Mouse (Mus musculus) spleen, postnatal 14 days (tissue): ENCODE measurements around the gene Eea1.
A peak's percentile ranks its signal among the peaks of the same experiment; 100 is the strongest.

ENCODE experiments used
- DNase-seq, 2 experiments: peaks; one replicate each; pipeline ENCODE4 v3.0.0; 2021 to 2022; ENCODE audit warnings: low spot score in 2 of 2

Gene Eea1

GRCm38 (mm10) chr10:95949410-95949809 is 9.0 kb downstream of the Eea1 start:
- no peak for DNase-seq

- no peak for DNase-seq
These were observed 9.7 kb downstream of the Eea1 start for GRCm38 (mm10) chr10:95950194-95950593.

GRCm38 (mm10) chr10:95950797-95951196 is 10.3 kb downstream of the Eea1 start:
- no peak for DNase-seq

- no peak for DNase-seq
These were observed 10.9 kb downstream of the Eea1 start for GRCm38 (mm10) chr10:95951346-95951745.

- no peak for DNase-seq
These were observed 16.2 kb downstream of the Eea1 start for GRCm38 (mm10) chr10:95956629-95957028.

- DNase-seq = no peak
These were observed 17.1 kb downstream of the Eea1 start for GRCm38 (mm10) chr10:95957574-95957973.

GRCm38 (mm10) chr10:95964679-95965078 is 24.2 kb downstream of the Eea1 start:
- DNase-seq = no peak

GRCm38 (mm10) chr10:95969694-95970093 is 29.2 kb downstream of the Eea1 start:
- no peak for DNase-seq

GRCm38 (mm10) chr10:95970744-95971212 is 30.3 kb downstream of the Eea1 start:
- no peak for DNase-seq

GRCm38 (mm10) chr10:95971341-95971740 is 30.9 kb downstream of the Eea1 start:
- no peak for DNase-seq

GRCm38 (mm10) chr10:95971942-95972341 is 31.5 kb downstream of the Eea1 start:
- DNase-seq = no peak

GRCm38 (mm10) chr10:95974462-95974861 is 34.0 kb downstream of the Eea1 start:
- DNase-seq = no peak

- DNase-seq = no peak
These were observed 36.3 kb downstream of the Eea1 start for GRCm38 (mm10) chr10:95976798-95977197.

- DNase-seq = no peak
These were observed 49.3 kb downstream of the Eea1 start for GRCm38 (mm10) chr10:95989731-95990130.

- no peak for DNase-seq
These were observed 50.7 kb downstream of the Eea1 start for GRCm38 (mm10) chr10:95991176-95991575.

GRCm38 (mm10) chr10:96000904-96001303 is 60.5 kb downstream of the Eea1 start:
- DNase-seq = no peak

- DNase-seq = no peak
These were observed 75.3 kb downstream of the Eea1 start for GRCm38 (mm10) chr10:96015738-96016137.

- DNase-seq = no peak
These were observed 77.0 kb downstream of the Eea1 start for GRCm38 (mm10) chr10:96017418-96017817.

- peak in 1 of 2 experiments; percentile 7 for DNase-seq
These were observed 93.0 kb downstream of the Eea1 start for GRCm38 (mm10) chr10:96033356-96033984.

GRCm38 (mm10) chr10:96034106-96034505 is 93.7 kb downstream of the Eea1 start:
- no peak for DNase-seq

GRCm38 (mm10) chr10:96035951-96036350 is 95.5 kb downstream of the Eea1 start:
- DNase-seq = no peak

- no peak for DNase-seq
These were observed 103.8 kb downstream of the Eea1 start for GRCm38 (mm10) chr10:96044216-96044615.

- no peak for DNase-seq
These were observed 107.6 kb downstream of the Eea1 start for GRCm38 (mm10) chr10:96047960-96048536.

GRCm38 (mm10) chr10:96048550-96048949 is 108.1 kb downstream of the Eea1 start:
- no peak for DNase-seq
